In genomic region chr1:122357015-122357414, GRCm38 (mm10) we compare ENCODE assay signal across 8 mouse cellular contexts.
A peak's percentile ranks its signal among the peaks of the same experiment; 100 is the strongest.
DNase-seq lines count a peak whose midpoint lies in the region; TF ChIP-seq lines count a peak whose summit lies in the region.

No protein-coding gene starts in this region.

- intact Hi-C loops in left cerebral cortex, adult 2 months (cut with DNase I), result loop anchor here (5.0 to 10.0 kb wide), 2 partner anchors 312 to 560 kb away; no protein-coding TSS in a partner anchor

- peak; percentile 100 for DNase-seq in WW6 (ENCODE audit: low read depth, low spot score)
- peak; percentile 94 to 95 for DNase-seq in cerebellum, postnatal 36 days
- DNase-seq in gastrocnemius, postnatal 10 days, result peak; percentile 100
- peak; percentile 99 for DNase-seq in induced T-regulatory cell, adult 2 months (ENCODE audit: low read depth)
- peak; percentile 94 to 100 for DNase-seq in left cerebral cortex, adult 2 months (ENCODE audit: extremely low spot score in 1 of 2, low spot score in 2 of 2)
- DNase-seq in lung, postnatal 4 days, result peak; percentile 85 to 92
- peak; percentile 93 for DNase-seq in right cerebral cortex, postnatal 25 days
- DNase-seq in urinary bladder, postnatal 4 days (ENCODE audit: low spot score in 2 of 2), result peak; percentile 90 to 100

- H3K27ac ChIP-seq in left cerebral cortex, adult 2 months, result no peak overlapping the region

- no peak for TF ChIP-seq CTCF in left cerebral cortex, adult 2 months (IDR thresholded peaks at IDR 0.05)

- H3K4me3 ChIP-seq in left cerebral cortex, adult 2 months, result no peak overlapping the region
